Mouse (Mus musculus) cerebellum, adult (tissue): Measurements from ENCODE around the gene Tmem106c.

Source experiments
- ATAC-seq: cut with Nextera tagmentation; 2 replicates; pipeline ENCODE4 v1.9.2; 2017; ENCODE audit warnings: mild to moderate bottlenecking, moderate library complexity, mixed read lengths; ENCODE audit not compliant: insufficient number of reproducible peaks, low FRiP score, low TSS enrichment

Gene Tmem106c

GRCm38 (mm10) chr15:97963989-97964835 lies at the start of gene Tmem106c:
Gene Tmem106c (plus strand): TSS chr15:97964200.
- peak; percentile 90 for ATAC-seq

- ATAC-seq = no peak; the same call in 1 of the 2 replicates
Measured at GRCm38 (mm10) chr15:97914331-97914747, 49.7 kb upstream of the Tmem106c start.

- ATAC-seq = no peak
Measured at GRCm38 (mm10) chr15:97917994-97918393, 46.0 kb upstream of the Tmem106c start.

GRCm38 (mm10) chr15:97919217-97919616 lies 44.8 kb upstream of the Tmem106c start:
- no peak for ATAC-seq

- ATAC-seq = no peak
Measured at GRCm38 (mm10) chr15:97920306-97920705, 43.7 kb upstream of the Tmem106c start.

DNA sequence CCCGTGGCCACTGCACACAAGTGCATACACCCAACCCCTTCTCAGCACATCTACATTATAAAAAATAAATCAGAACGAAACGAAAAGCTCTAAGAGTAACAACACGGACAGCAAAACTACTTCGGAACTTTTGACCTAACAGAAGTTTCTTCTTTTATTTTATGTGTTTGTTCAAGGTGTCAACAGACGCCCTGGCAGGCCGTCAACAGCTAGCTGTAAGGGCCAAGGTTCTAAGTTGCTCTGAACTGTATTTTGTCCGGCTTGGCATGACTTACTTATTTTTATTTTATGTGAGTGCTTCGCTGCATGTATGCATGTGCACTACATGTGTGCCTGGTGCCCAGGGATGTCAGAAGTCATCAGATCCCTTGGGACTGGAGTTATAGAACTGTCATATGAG lies 42.2 kb upstream of the Tmem106c start:
- ATAC-seq = no peak

DNA sequence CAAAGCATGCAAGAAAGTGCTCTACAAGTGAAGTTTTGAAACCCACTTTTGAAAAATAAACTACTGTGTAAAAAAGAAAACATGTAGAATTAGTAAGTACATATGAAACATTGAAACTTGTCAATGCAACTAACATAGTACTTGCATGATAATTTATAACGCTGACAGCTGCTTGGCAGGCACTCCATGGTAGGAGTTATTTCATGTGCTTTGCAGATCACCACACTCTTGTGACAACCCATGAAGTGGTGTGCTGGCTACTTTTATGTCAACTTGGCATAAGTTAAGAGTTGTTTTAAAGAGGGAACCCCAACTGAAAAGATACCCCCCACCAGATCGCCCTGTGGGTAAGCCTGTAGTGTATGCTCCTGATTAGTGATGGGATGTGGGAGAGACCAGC lies 41.6 kb upstream of the Tmem106c start:
- ATAC-seq = no peak

DNA sequence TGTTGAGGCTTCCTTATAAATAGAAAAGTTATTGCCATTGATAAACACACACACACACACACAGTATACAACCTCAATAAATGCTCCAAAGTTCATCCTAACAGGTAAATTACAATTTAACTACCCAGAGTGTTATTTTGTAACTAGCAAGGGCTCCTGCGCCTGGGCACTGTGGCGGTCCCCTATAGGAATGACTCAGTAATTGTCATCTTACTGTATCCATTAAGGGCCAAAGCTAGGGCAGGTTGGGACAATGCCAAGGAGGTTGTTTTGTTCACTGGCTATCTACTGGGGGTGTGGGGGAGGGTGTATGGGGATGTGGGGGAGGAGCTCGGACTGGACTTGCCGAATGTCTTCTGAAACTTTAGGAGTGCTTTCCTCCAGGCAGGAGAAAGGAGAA lies 37.0 kb upstream of the Tmem106c start:
- no peak for ATAC-seq

DNA sequence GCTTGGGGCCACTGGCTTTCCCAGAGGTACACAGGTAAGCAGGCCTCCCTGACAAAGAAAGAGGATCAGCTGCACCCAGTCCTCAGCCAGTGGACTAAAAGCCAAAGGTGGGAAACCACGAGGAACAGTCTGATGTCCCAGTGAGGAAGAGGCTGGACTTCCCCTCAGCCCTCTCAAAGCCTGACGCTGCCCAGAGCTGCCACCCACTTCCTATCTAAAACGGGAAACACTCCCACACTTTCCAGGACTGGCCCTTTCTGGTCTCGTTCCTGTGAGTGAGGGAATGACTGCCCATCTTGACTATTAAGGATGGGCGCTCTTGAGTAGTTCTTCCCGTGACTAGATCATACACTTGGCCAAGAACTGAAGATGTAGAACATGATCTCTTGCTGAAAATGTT lies 36.2 kb upstream of the Tmem106c start:
- no peak for ATAC-seq

GRCm38 (mm10) chr15:97929259-97929824 lies 34.7 kb upstream of the Tmem106c start:
- ATAC-seq = no peak

- ATAC-seq = no peak
Measured at GRCm38 (mm10) chr15:97932441-97932840, 31.6 kb upstream of the Tmem106c start.

DNA sequence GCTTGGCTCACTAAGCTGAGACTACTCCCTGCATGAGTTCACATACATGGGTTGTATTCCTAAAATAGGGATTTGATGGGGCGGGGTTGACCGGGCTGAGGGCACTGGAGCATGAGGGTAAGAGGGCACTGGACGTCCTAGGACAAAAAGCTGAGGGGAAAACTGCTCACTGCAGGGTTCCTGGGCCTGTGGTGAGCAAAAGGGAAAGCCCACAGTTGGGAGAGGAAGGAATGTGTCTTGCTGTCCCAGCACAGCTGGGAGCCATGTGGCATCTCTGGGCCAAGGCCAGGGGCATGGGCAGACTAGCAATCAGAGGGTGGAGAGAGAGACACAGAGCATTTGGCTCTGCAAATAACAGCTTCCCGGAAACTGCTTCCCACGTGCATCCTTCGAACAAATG lies 25.4 kb upstream of the Tmem106c start:
- no peak for ATAC-seq

- ATAC-seq = no peak
Measured at GRCm38 (mm10) chr15:97940088-97940487, 23.9 kb upstream of the Tmem106c start.

DNA sequence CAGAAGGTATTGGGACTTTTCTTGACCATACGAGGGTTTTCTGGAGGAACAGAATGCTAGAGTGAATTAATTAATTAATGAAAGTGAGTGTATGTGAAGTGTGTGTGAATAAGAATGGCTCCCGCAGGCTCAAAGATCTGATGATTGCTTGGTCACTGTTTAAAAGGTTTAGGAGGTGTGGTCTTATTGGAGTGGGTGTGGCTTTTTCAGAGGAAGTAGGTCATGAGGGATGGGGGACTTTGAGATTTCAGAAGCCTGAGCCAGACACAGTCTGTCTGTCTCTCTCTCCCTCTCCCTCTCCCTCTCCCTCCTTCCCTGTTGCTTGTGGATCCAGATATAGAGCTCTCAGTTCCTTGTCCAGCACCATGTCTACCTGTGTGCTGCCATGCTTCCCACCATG lies 22.7 kb upstream of the Tmem106c start:
- ATAC-seq = no peak

DNA sequence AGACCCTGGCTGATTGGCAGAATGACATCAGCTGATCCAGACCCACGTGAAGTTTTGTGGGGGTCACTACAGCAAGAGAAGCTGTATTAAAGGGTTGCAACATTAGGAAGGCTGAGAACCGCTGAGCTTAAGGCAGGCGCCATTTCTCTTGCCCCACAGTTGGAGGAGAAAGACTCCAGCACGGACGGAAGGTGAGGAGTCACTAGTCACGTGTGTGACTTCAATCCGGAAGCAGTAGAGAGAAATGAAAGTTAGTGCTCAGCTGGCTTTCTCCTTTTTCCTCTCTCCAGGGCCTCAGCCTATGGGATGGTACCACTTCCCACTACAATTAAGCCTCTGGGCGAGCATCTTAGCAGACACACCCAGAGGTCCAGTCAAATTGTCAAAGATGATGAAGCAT lies 21.5 kb upstream of the Tmem106c start:
- ATAC-seq = no peak

- ATAC-seq = no peak
Measured at GRCm38 (mm10) chr15:97943356-97943755, 20.6 kb upstream of the Tmem106c start.

DNA sequence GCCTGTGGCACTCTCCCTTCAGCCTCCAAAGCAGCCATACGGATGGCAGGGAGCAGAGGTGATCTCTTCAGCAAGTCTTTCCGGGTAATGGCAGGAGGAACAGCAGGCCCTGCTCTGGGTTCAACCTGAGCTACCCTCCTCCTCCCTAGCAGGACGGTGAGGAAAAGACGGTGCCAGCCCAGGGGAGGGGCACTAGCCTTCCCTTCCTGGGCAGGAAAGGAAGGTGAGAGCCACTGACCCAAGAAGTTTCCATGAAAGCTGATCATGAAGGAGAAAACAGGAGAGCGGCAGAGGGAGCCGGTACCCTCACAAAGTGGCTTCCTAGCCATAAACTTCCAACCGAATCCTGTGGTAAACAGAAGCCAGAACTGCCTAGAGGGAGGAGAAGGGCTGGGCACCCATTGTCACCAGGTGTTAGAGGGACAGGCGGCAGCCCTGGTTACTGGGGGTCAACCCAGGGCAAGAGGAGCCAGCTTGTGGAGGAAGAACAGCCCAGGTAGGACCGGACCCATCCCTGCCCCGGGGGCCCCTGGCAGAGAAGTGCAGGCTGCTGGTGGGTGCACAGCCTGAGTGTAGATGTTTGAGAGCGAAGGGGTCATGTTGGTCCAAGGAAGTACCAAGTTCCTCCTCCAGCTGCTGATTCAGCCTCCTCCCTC lies 19.0 kb upstream of the Tmem106c start:
- no peak for ATAC-seq

DNA sequence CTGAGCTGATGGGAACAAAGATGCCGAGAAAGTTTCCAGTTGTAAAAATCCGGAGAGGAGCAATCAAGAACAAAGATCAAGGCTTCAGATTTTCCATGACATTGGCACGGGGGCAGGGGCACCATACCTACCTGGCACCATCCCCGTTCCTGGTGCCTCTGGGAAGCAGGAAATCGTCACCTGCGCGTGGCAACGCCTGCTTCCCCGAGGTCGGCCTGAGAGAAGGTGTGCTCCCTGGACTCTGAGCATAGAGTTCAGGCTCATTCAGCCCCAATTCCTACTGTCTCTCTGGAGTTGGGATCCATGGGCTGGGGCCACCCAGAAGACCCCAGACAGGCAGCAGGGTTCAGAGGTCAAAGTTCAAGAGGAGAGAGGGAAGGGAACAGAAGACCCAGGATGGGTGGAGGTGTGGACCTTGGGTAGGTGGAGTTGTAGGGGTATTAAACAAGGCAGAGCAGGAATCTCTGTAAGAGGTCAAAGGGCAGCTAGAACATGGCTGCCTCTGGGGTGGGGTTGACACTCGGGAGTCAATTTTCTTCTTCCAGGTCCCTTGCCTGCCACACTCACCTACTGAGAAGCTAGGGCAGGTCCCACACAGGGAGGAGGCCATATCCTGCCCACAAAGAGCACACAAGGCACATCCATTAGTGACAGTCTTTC lies 18.2 kb upstream of the Tmem106c start:
- no peak for ATAC-seq

DNA sequence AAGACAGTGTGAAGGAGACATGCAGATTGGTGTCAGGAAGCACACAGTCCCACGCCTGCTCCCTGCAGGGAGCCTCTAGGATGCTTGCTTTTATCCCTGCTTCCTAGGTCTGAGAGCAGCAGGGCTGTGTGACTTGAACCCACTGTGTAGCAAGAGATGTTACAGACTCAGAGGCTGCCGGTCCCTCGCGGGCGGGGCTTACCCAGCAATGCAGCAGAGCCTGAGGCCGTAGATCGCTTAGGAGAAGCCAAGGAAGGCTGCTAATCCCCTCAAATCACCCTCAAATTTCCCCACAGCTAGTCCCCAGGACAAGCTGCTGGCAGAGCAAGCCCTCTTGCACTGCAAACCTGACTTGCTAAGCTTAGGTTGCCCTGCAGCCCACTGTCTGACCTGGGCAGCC lies 15.3 kb upstream of the Tmem106c start:
- no peak for ATAC-seq

DNA sequence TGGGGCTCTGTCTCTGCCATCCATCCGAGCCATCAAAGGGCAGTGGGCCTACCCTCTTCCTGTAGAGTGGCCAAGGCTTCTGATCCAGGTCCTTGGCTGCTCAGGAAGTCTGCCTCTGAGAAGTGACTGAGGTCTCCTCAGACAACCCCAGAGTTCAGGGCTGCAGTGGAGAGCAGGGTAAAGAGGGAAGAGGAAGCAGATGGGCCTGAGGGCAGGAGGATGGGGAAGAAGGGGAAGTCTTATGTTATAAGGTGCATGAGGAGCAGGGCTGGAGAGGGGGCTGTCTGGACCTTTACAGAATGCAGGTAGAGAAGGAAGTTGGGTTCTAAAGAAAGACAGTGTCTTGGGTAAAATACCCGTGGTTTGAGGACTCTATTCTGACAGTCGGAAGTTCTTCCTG lies 14.3 kb upstream of the Tmem106c start:
- no peak for ATAC-seq

DNA sequence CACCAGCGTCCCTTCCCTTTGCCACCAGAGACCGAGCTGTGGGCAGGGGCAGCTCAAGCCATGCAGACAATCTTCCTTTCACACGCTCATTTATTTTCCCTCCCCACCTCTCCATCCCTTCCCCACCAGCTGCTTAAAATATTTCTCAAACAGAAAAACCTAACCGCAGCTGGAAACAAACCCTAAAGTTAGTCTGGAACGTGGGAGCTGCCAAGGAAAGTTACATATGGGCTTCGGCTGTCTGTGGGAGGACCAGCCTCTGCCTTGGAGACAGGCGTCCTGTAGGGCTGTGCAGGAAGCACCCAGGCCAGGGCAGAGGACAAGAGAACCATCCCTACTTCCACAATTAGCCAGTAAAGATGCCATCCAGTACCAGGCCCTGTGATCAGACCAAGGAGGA lies 13.8 kb upstream of the Tmem106c start:
- no peak for ATAC-seq
